Mouse (Mus musculus): ENCODE measurements around the gene Traf3. TPM values are rescaled to one million over a fixed set of nuclear protein-coding genes. Genes with fewer than 3 reads are reported as not detected.

Gene Traf3
- polyA plus RNA-seq, 1 experiment from 2014 or later, result 4.4 TPM

- Histone ChIP-seq H3K4me1 (replicated peaks; ENCODE audit: control insufficient read depth, insufficient read depth) (no peaks in the 10 kb centered on the region), H3K27ac (replicated peaks) (peak overlapping the region; percentile 59; the same call in 1 of the 2 replicates), H3K27me3 (ENCODE audit: control insufficient read depth, insufficient read depth, low read length) (no peaks in the 10 kb centered on the region), H3K9me3 (ENCODE audit: control insufficient read depth, low read length) (no peaks in the 10 kb centered on the region), H3K4me2 (replicated peaks; ENCODE audit: low read depth) (no peak overlapping the region), H3K36me3 (ENCODE audit: control insufficient read depth, insufficient read depth, low read length) (no peaks in the 10 kb centered on the region), H3K9ac (ENCODE audit: low read length) (no peak overlapping the region), H3K4me3 (ENCODE audit: low read depth, low read length) (no peak overlapping the region)
- TF ChIP-seq CTCF (IDR thresholded peaks at IDR 0.05; ENCODE audit: low read depth), result no peak
- no peak for TF ChIP-seq EP300 (optimal IDR thresholded peaks at IDR 0.05)
- DNase-seq (ENCODE audit: low spot score) (peak; percentile 62), ATAC-seq (ENCODE audit: low FRiP score, low TSS enrichment) (peak; percentile 90)
- WGBS, result 59% methylated on average over 9 of the region's 9 CpGs
These were observed 68.2 kb downstream of the Traf3 start for GRCm38 (mm10) chr12:111234383-111234782.

- H3K4me1 ChIP-seq (replicated peaks; ENCODE audit: control insufficient read depth, insufficient read depth), result no peaks in the 10 kb centered on the region
- no peak for TF ChIP-seq EP300 (optimal IDR thresholded peaks at IDR 0.05)
- 65% methylated on average over 6 of the region's 6 CpGs for WGBS
- H3K4me2 ChIP-seq (replicated peaks; ENCODE audit: low read depth), result no peak overlapping the region
- H3K27ac ChIP-seq (replicated peaks), result no peak overlapping the region
- H3K9ac ChIP-seq (ENCODE audit: low read length), result no peak overlapping the region
- no peaks in the 10 kb centered on the region for H3K27me3 ChIP-seq (ENCODE audit: control insufficient read depth, insufficient read depth, low read length)
- H3K9me3 ChIP-seq (ENCODE audit: control insufficient read depth, low read length), result no peaks in the 10 kb centered on the region
- H3K36me3 ChIP-seq (ENCODE audit: control insufficient read depth, insufficient read depth, low read length), result no peaks in the 10 kb centered on the region
- no peak overlapping the region for H3K4me3 ChIP-seq (ENCODE audit: low read depth, low read length)
- DNase-seq (ENCODE audit: low spot score) (peak; percentile 29), ATAC-seq (ENCODE audit: low FRiP score, low TSS enrichment) (no peak; the same call in 1 of the 2 replicates)
These were observed 69.5 kb downstream of the Traf3 start for GRCm38 (mm10) chr12:111235631-111236030.

DNA sequence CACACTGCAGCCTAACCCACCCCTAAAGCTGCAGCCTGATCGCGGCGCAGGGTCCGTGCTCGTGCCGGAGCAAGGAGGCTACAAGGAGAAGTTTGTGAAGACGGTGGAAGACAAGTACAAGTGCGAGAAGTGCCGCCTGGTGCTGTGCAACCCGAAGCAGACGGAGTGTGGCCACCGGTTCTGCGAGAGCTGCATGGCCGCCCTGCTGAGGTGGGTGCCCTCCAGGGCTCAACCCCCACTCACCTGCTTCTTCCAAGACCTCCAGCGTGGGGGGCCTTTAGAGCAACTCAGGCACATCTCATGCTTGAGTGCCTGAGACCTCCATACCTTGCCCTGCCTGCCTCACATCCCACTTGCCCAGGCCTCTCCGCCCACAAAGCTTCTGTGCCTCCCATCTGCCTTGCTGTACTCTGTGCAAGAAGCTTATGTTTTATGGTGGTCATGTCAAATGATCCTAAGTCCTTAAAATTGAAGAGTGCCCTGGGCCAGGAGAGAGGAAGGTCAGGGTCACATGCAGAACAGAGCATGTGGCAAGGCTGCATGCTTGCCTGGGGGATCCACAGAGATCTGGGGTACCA is 71.5 kb downstream of the Traf3 start:
- WGBS, result 96% methylated on average over 16 of the region's 16 CpGs
- DNase-seq (ENCODE audit: low spot score) (no peak), ATAC-seq (ENCODE audit: low FRiP score, low TSS enrichment) (no peak)
- Histone ChIP-seq H3K36me3 (ENCODE audit: control insufficient read depth, insufficient read depth, low read length) (no peaks in the 10 kb centered on the region), H3K9me3 (ENCODE audit: control insufficient read depth, low read length) (no peaks in the 10 kb centered on the region), H3K4me2 (replicated peaks; ENCODE audit: low read depth) (no peak overlapping the region), H3K27ac (replicated peaks) (peak overlapping the region; percentile 76), H3K27me3 (ENCODE audit: control insufficient read depth, insufficient read depth, low read length) (no peaks in the 10 kb centered on the region), H3K4me3 (ENCODE audit: low read depth, low read length) (no peak overlapping the region), H3K4me1 (replicated peaks; ENCODE audit: control insufficient read depth, insufficient read depth) (no peaks in the 10 kb centered on the region), H3K9ac (ENCODE audit: low read length) (no peak overlapping the region)
- TF ChIP-seq EP300 (optimal IDR thresholded peaks at IDR 0.05) (no peak), CTCF (IDR thresholded peaks at IDR 0.05; ENCODE audit: low read depth) (no peak)

- Histone ChIP-seq H3K4me3 (ENCODE audit: low read depth, low read length) (no peak overlapping the region), H3K9ac (ENCODE audit: low read length) (no peak overlapping the region), H3K4me1 (replicated peaks; ENCODE audit: control insufficient read depth, insufficient read depth) (no peaks in the 10 kb centered on the region), H3K36me3 (ENCODE audit: control insufficient read depth, insufficient read depth, low read length) (0 out of 2 replicates have a peak, but pooled peaks cover 2% of the 10 kb centered on the region), H3K9me3 (ENCODE audit: control insufficient read depth, low read length) (no peaks in the 10 kb centered on the region), H3K27me3 (ENCODE audit: control insufficient read depth, insufficient read depth, low read length) (no peaks in the 10 kb centered on the region), H3K4me2 (replicated peaks; ENCODE audit: low read depth) (no peak overlapping the region), H3K27ac (replicated peaks) (peak overlapping the region; percentile 76)
- DNase-seq (ENCODE audit: low spot score) (no peak), ATAC-seq (ENCODE audit: low FRiP score, low TSS enrichment) (no peak)
- TF ChIP-seq CTCF (IDR thresholded peaks at IDR 0.05; ENCODE audit: low read depth) (no peak), EP300 (optimal IDR thresholded peaks at IDR 0.05) (no peak)
- 81% methylated on average over 5 of the region's 5 CpGs for WGBS
These were observed 72.2 kb downstream of the Traf3 start for GRCm38 (mm10) chr12:111238345-111238744.

GRCm38 (mm10) chr12:111238778-111239177 is 72.6 kb downstream of the Traf3 start:
- Histone ChIP-seq H3K9me3 (ENCODE audit: control insufficient read depth, low read length) (no peaks in the 10 kb centered on the region), H3K4me1 (replicated peaks; ENCODE audit: control insufficient read depth, insufficient read depth) (no peaks in the 10 kb centered on the region), H3K27me3 (ENCODE audit: control insufficient read depth, insufficient read depth, low read length) (no peaks in the 10 kb centered on the region), H3K4me2 (replicated peaks; ENCODE audit: low read depth) (no peak overlapping the region), H3K27ac (replicated peaks) (peak overlapping the region; percentile 76), H3K36me3 (ENCODE audit: control insufficient read depth, insufficient read depth, low read length) (0 out of 2 replicates have a peak, but pooled peaks cover 2% of the 10 kb centered on the region), H3K9ac (ENCODE audit: low read length) (no peak overlapping the region), H3K4me3 (ENCODE audit: low read depth, low read length) (no peak overlapping the region)
- WGBS, result 50% methylated on average over 4 of the region's 4 CpGs
- no peak for TF ChIP-seq EP300 (optimal IDR thresholded peaks at IDR 0.05)
- ATAC-seq (ENCODE audit: low FRiP score, low TSS enrichment), result peak; percentile 41
- peak; percentile 35 for DNase-seq (ENCODE audit: low spot score)

DNA sequence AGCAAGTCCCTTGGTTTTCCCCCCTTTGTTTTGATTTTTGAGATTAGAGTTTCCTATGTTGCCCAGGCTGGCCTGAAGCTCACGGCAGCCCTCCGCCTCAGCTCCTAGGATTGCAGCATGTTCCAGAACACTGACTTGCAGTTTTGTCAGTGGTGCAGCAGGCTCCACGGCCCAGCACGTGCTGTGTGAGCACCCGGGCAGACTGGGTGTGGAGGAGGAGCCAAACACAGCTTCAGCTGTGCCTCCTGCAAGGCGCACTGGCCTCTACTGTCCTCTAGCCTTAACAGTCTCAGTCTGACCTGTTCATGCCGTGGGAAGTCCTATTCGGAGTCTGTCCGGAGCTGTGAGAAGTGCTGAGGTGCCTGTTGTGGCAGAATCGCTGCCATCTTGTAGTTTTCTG is 73.8 kb downstream of the Traf3 start:
- no peak overlapping the region for H3K27ac ChIP-seq (replicated peaks)
- H3K4me3 ChIP-seq (ENCODE audit: low read depth, low read length), result no peak overlapping the region
- ATAC-seq (ENCODE audit: low FRiP score, low TSS enrichment), result no peak
- WGBS, result 80% methylated on average over 10 of the region's 10 CpGs
- DNase-seq (ENCODE audit: low spot score), result no peak
- no peaks in the 10 kb centered on the region for H3K4me1 ChIP-seq (replicated peaks; ENCODE audit: control insufficient read depth, insufficient read depth)
- no peaks in the 10 kb centered on the region for H3K9me3 ChIP-seq (ENCODE audit: control insufficient read depth, low read length)
- no peaks in the 10 kb centered on the region for H3K27me3 ChIP-seq (ENCODE audit: control insufficient read depth, insufficient read depth, low read length)
- H3K9ac ChIP-seq (ENCODE audit: low read length), result no peak overlapping the region
- TF ChIP-seq CTCF (IDR thresholded peaks at IDR 0.05; ENCODE audit: low read depth), result no peak
- no peak for TF ChIP-seq EP300 (optimal IDR thresholded peaks at IDR 0.05)
- H3K4me2 ChIP-seq (replicated peaks; ENCODE audit: low read depth), result no peak overlapping the region
- H3K36me3 ChIP-seq (ENCODE audit: control insufficient read depth, insufficient read depth, low read length), result 0 out of 2 replicates have a peak, but pooled peaks cover 2% of the 10 kb centered on the region

All from stomach, postnatal 0 days (tissue).